Mouse (Mus musculus) limb, embryonic 15.5 days (tissue): Measurements from ENCODE around the gene Klhdc4. TPM values are rescaled to one million over a fixed set of nuclear protein-coding genes. Genes with fewer than 3 reads are reported as not detected.

Experiments
- ATAC-seq: fragments of 200-750 bp; cut with Nextera tagmentation; 2 replicates; pipeline ENCODE4 v1.8.0; 2017; ENCODE audit warnings: low read depth, moderate TSS enrichment; ENCODE audit not compliant: insufficient number of reproducible peaks, low FRiP score, low TSS enrichment
- H3K27ac ChIP-seq: fragments of 300-500 bp; sonication (generic); 2 replicates; pipeline ENCODE4 v1.5.1; 2015; ENCODE audit warnings: moderate library complexity, mild to moderate bottlenecking, inconsistent platforms
- H3K27me3 ChIP-seq: fragments of 300-500 bp; sonication (generic); 2 replicates; pipeline ENCODE4 v1.6.1; 2015; ENCODE audit warnings: inconsistent platforms
- H3K36me3 ChIP-seq: fragments of 300-500 bp; sonication (generic); 2 replicates; pipeline ENCODE4 v1.6.1; 2015; ENCODE audit warnings: inconsistent platforms
- H3K4me1 ChIP-seq: fragments of 300-500 bp; sonication (generic); 2 replicates; pipeline ENCODE4 v1.6.1; 2015; ENCODE audit warnings: inconsistent platforms
- H3K4me2 ChIP-seq: fragments of 300-500 bp; sonication (generic); 2 replicates; pipeline ENCODE4 v1.6.1; 2015; ENCODE audit warnings: mild to moderate bottlenecking, inconsistent platforms
- H3K4me3 ChIP-seq: fragments of 300-500 bp; sonication (generic); 2 replicates; pipeline ENCODE4 v1.5.1; 2015; ENCODE audit warnings: mild to moderate bottlenecking, inconsistent platforms
- H3K9ac ChIP-seq: fragments of 300-500 bp; sonication (generic); 2 replicates; pipeline ENCODE4 v1.6.1; 2015; ENCODE audit warnings: inconsistent platforms
- H3K9me3 ChIP-seq: fragments of 300-500 bp; sonication (generic); 2 replicates; pipeline ENCODE4 v1.6.1; 2016; ENCODE audit warnings: inconsistent platforms
- WGBS: fragments of 180-500 bp; shearing (Covaris S2); methylation state at CpG from one replicate; pipeline ENCODE4 v1.1.7; 2015; 5-methylcytosine and 5-hydroxymethylcytosine counted together
- polyA plus RNA-seq: library from polyadenylated mRNA; unstranded; fragments of >200 nt; fragmentation: Nextera tagmentation; extraction: Ambion mirVana; gene quantifications from 2 replicates; pipeline ENCODE4 v1.2.1, GENCODE M21; 2015

The Klhdc4 gene
- polyA plus RNA-seq, 1 experiment from 2014 or later: 31.5 TPM

GRCm38 (mm10) chr8:121765594-121766138 lies 63.7 kb downstream of the Klhdc4 start:
- H3K36me3 ChIP-seq: no peaks in the 10 kb centered on the region
- H3K4me2 ChIP-seq: no peak overlapping the region
- ATAC-seq: no peak
- H3K27me3 ChIP-seq: peaks cover 7% of the 10 kb centered on the region
- H3K9ac ChIP-seq: no peak overlapping the region
- H3K27ac ChIP-seq: no peak overlapping the region
- no peak overlapping the region for H3K4me3 ChIP-seq
- WGBS: 68% methylated on average over 7 of the region's 7 CpGs
- H3K9me3 ChIP-seq: no peaks in the 10 kb centered on the region
- peaks cover 3% of the 10 kb centered on the region; the same call in 1 of the 2 replicates for H3K4me1 ChIP-seq

- H3K9me3 ChIP-seq: no peaks in the 10 kb centered on the region
- peaks cover 3% of the 10 kb centered on the region; the same call in 1 of the 2 replicates for H3K4me1 ChIP-seq
- no peak overlapping the region for H3K4me2 ChIP-seq
- H3K27ac ChIP-seq: no peak overlapping the region
- WGBS: 54% methylated on average over 9 of the region's 9 CpGs
- H3K27me3 ChIP-seq: peaks cover 14% of the 10 kb centered on the region
- no peaks in the 10 kb centered on the region for H3K36me3 ChIP-seq
- no peak for ATAC-seq
- no peak overlapping the region for H3K4me3 ChIP-seq
- no peak overlapping the region for H3K9ac ChIP-seq
These were observed 65.7 kb downstream of the Klhdc4 start for GRCm38 (mm10) chr8:121763700-121764013.

GRCm38 (mm10) chr8:121762999-121763699 lies 66.2 kb downstream of the Klhdc4 start:
- no peak for ATAC-seq
- H3K27ac ChIP-seq: no peak overlapping the region
- no peak overlapping the region for H3K4me3 ChIP-seq
- no peaks in the 10 kb centered on the region for H3K9me3 ChIP-seq
- peaks cover 14% of the 10 kb centered on the region for H3K27me3 ChIP-seq
- H3K36me3 ChIP-seq: no peaks in the 10 kb centered on the region
- peaks cover 3% of the 10 kb centered on the region; the same call in 1 of the 2 replicates for H3K4me1 ChIP-seq
- 44% methylated on average over 7 of the region's 7 CpGs for WGBS
- H3K4me2 ChIP-seq: no peak overlapping the region
- no peak overlapping the region for H3K9ac ChIP-seq

- Histone ChIP-seq H3K4me1 (peaks cover 3% of the 10 kb centered on the region; the same call in 1 of the 2 replicates), H3K4me2 (no peak overlapping the region), H3K36me3 (no peaks in the 10 kb centered on the region), H3K4me3 (no peak overlapping the region), H3K27me3 (peaks cover 12% of the 10 kb centered on the region), H3K9ac (no peak overlapping the region), H3K9me3 (no peaks in the 10 kb centered on the region), H3K27ac (no peak overlapping the region)
- no peak for ATAC-seq
- WGBS: 27% methylated on average over 10 of the region's 10 CpGs
These were observed 67.9 kb downstream of the Klhdc4 start for GRCm38 (mm10) chr8:121761480-121761879.

GRCm38 (mm10) chr8:121760484-121760883 lies 68.9 kb downstream of the Klhdc4 start:
- no peaks in the 10 kb centered on the region for H3K36me3 ChIP-seq
- H3K4me1 ChIP-seq: peaks cover 3% of the 10 kb centered on the region; the same call in 1 of the 2 replicates
- H3K4me3 ChIP-seq: no peak overlapping the region
- H3K27ac ChIP-seq: no peak overlapping the region
- H3K4me2 ChIP-seq: no peak overlapping the region
- ATAC-seq: no peak
- H3K27me3 ChIP-seq: peaks cover 11% of the 10 kb centered on the region; the same call in 1 of the 2 replicates
- H3K9ac ChIP-seq: no peak overlapping the region
- 72% methylated on average over 7 of the region's 7 CpGs for WGBS
- H3K9me3 ChIP-seq: no peaks in the 10 kb centered on the region

- H3K4me3 ChIP-seq: no peak overlapping the region
- H3K4me2 ChIP-seq: no peak overlapping the region
- no peaks in the 10 kb centered on the region for H3K36me3 ChIP-seq
- no peaks in the 10 kb centered on the region for H3K9me3 ChIP-seq
- WGBS: 65% methylated on average over 12 of the region's 12 CpGs
- peaks cover 26% of the 10 kb centered on the region for H3K27me3 ChIP-seq
- peaks cover under 1% of the 10 kb centered on the region; the same call in 1 of the 2 replicates for H3K4me1 ChIP-seq
- no peak overlapping the region for H3K27ac ChIP-seq
- ATAC-seq: no peak
- H3K9ac ChIP-seq: no peak overlapping the region
These were observed 70.9 kb downstream of the Klhdc4 start for GRCm38 (mm10) chr8:121758470-121758869.

GRCm38 (mm10) chr8:121751407-121751806 lies 78.0 kb downstream of the Klhdc4 start:
- H3K9me3 ChIP-seq: no peaks in the 10 kb centered on the region
- no peak overlapping the region for H3K4me2 ChIP-seq
- H3K4me1 ChIP-seq: no peaks in the 10 kb centered on the region
- H3K27me3 ChIP-seq: peaks cover 30% of the 10 kb centered on the region
- ATAC-seq: no peak
- H3K36me3 ChIP-seq: no peaks in the 10 kb centered on the region
- H3K4me3 ChIP-seq: no peak overlapping the region
- WGBS: 27% methylated on average over 3 of the region's 3 CpGs
- H3K9ac ChIP-seq: no peak overlapping the region
- H3K27ac ChIP-seq: no peak overlapping the region

GRCm38 (mm10) chr8:121750512-121750911 lies 78.9 kb downstream of the Klhdc4 start:
- 49% methylated on average over 3 of the region's 3 CpGs for WGBS
- H3K27ac ChIP-seq: no peak overlapping the region
- H3K4me1 ChIP-seq: no peaks in the 10 kb centered on the region
- H3K36me3 ChIP-seq: no peaks in the 10 kb centered on the region
- H3K9me3 ChIP-seq: no peaks in the 10 kb centered on the region
- peaks cover 30% of the 10 kb centered on the region for H3K27me3 ChIP-seq
- no peak for ATAC-seq
- H3K9ac ChIP-seq: no peak overlapping the region
- H3K4me3 ChIP-seq: no peak overlapping the region
- H3K4me2 ChIP-seq: no peak overlapping the region

GRCm38 (mm10) chr8:121749501-121749900 lies 79.9 kb downstream of the Klhdc4 start:
- Histone ChIP-seq H3K4me1 (no peaks in the 10 kb centered on the region), H3K9me3 (no peaks in the 10 kb centered on the region), H3K36me3 (no peaks in the 10 kb centered on the region), H3K27me3 (peaks cover 27% of the 10 kb centered on the region), H3K4me2 (no peak overlapping the region), H3K9ac (no peak overlapping the region), H3K27ac (no peak overlapping the region), H3K4me3 (no peak overlapping the region)
- no peak for ATAC-seq
- WGBS: 75% methylated on average over 9 of the region's 9 CpGs

Other genes starting within 250 kb of the Klhdc4 start
- 182 and 193 TPM in 2 replicates for gene Map1lc3b, start 239.2 kb downstream of the Klhdc4 start, polyA plus RNA-seq
- gene Zcchc14, start 176.7 kb downstream of the Klhdc4 start, polyA plus RNA-seq: 11.2 and 13.8 TPM in 2 replicates
- gene Jph3, start 99.9 kb downstream of the Klhdc4 start, polyA plus RNA-seq: 0.36 and 0.49 TPM in 2 replicates
- gene Slc7a5, start 78.1 kb upstream of the Klhdc4 start, polyA plus RNA-seq: 24.5 and 27.4 TPM in 2 replicates
- gene Car5a, start 115.3 kb upstream of the Klhdc4 start, polyA plus RNA-seq: 0.17 TPM in 1 of 2 replicates, not detected in the other
- gene Banp, start 120.2 kb upstream of the Klhdc4 start, polyA plus RNA-seq: 42.3 and 44.8 TPM in 2 replicates